Mouse (Mus musculus) midbrain, embryonic 11.5 days (tissue): ENCODE measurements at regions not wholly inside any gene's neighbourhood (a gene's known extent, or its start where the extent isn't known, plus 50 kb on each side); places are given as distances from the start of the nearest gene placed in this dataset.

Experiments
- ATAC-seq: fragments of 200-750 bp; cut with Nextera tagmentation; 2 replicates; pipeline ENCODE4 v1.8.0; 2017; ENCODE audit warnings: moderate TSS enrichment, moderate library complexity; ENCODE audit not compliant: low FRiP score
- DNase-seq: peaks from one replicate; pipeline ENCODE4 v3.0.0; 2015; ENCODE audit warnings: low spot score; ENCODE audit errors: missing footprints
- H3K27ac ChIP-seq: fragments of 300-500 bp; sonication (generic); 2 replicates; pipeline ENCODE4 v1.5.1; 2014; ENCODE audit warnings: low read depth, low read length
- H3K27me3 ChIP-seq: fragments of 300-500 bp; sonication (generic); 2 replicates; pipeline ENCODE4 v1.6.1; 2014; ENCODE audit warnings: mild to moderate bottlenecking, low read length, moderate library complexity, mixed read lengths; ENCODE audit not compliant: control insufficient read depth, insufficient read depth
- H3K36me3 ChIP-seq: fragments of 300-500 bp; sonication (generic); 2 replicates; pipeline ENCODE4 v1.6.1; 2014; ENCODE audit warnings: mild to moderate bottlenecking, low read length, moderate library complexity, mixed read lengths; ENCODE audit not compliant: control insufficient read depth, insufficient read depth
- H3K4me1 ChIP-seq: fragments of 300-500 bp; sonication (generic); 2 replicates; pipeline ENCODE4 v1.6.1; 2014; ENCODE audit warnings: low read length; ENCODE audit not compliant: control insufficient read depth, insufficient read depth
- H3K4me2 ChIP-seq: fragments of 300-500 bp; sonication (generic); 2 replicates; pipeline ENCODE4 v1.6.1; 2014; ENCODE audit warnings: mild to moderate bottlenecking, moderate library complexity
- H3K4me3 ChIP-seq: fragments of 300-500 bp; sonication (generic); 2 replicates; pipeline ENCODE4 v1.5.1; 2014; ENCODE audit warnings: low read depth, low read length
- H3K9ac ChIP-seq: fragments of 300-500 bp; sonication (generic); 2 replicates; pipeline ENCODE4 v1.6.1; 2014; ENCODE audit warnings: low read length
- H3K9me3 ChIP-seq: fragments of 300-500 bp; sonication (generic); 2 replicates; pipeline ENCODE4 v1.6.1; 2016; ENCODE audit warnings: low read length; ENCODE audit not compliant: control insufficient read depth
- WGBS: fragments of 180-500 bp; shearing (Covaris S2); extraction: QIAGEN DNeasy Blood & Tissue Kit; methylation state at CpG from one replicate; pipeline ENCODE4 v1.1.7; 2014; 5-methylcytosine and 5-hydroxymethylcytosine counted together

GRCm38 (mm10) chr6:31114336-31115335, 155.8 kb upstream of the Klf14 start:
- H3K9me3 ChIP-seq: no peaks in the 10 kb centered on the region
- no peaks in the 10 kb centered on the region for H3K27me3 ChIP-seq
- DNase-seq: no peak
- no peak overlapping the region for H3K9ac ChIP-seq
- no peak overlapping the region for H3K4me3 ChIP-seq
- no peaks in the 10 kb centered on the region for H3K4me1 ChIP-seq
- no peak overlapping the region for H3K4me2 ChIP-seq
- no peak for ATAC-seq
- WGBS: 84% methylated on average over 19 of the region's 19 CpGs
- no peaks in the 10 kb centered on the region for H3K36me3 ChIP-seq
- no peak overlapping the region for H3K27ac ChIP-seq

GRCm38 (mm10) chr6:31115566-31115965, 156.7 kb upstream of the Klf14 start:
- no peak for ATAC-seq
- no peaks in the 10 kb centered on the region for H3K4me1 ChIP-seq
- no peak overlapping the region for H3K4me3 ChIP-seq
- H3K27me3 ChIP-seq: no peaks in the 10 kb centered on the region
- no peak for DNase-seq
- no peaks in the 10 kb centered on the region for H3K9me3 ChIP-seq
- no peaks in the 10 kb centered on the region for H3K36me3 ChIP-seq
- no peak overlapping the region for H3K27ac ChIP-seq
- H3K9ac ChIP-seq: no peak overlapping the region
- 86% methylated on average over 4 of the region's 4 CpGs for WGBS
- H3K4me2 ChIP-seq: no peak overlapping the region

- 82% methylated on average over 6 of the region's 6 CpGs for WGBS
- no peak overlapping the region for H3K4me2 ChIP-seq
- peaks cover 3% of the 10 kb centered on the region; the same call in 1 of the 2 replicates for H3K4me1 ChIP-seq
- H3K9me3 ChIP-seq: no peaks in the 10 kb centered on the region
- H3K4me3 ChIP-seq: no peak overlapping the region
- ATAC-seq (no peak), DNase-seq (no peak)
- H3K36me3 ChIP-seq: no peaks in the 10 kb centered on the region
- H3K27ac ChIP-seq: no peak overlapping the region
- H3K9ac ChIP-seq: no peak overlapping the region
- no peaks in the 10 kb centered on the region for H3K27me3 ChIP-seq
These were observed 157.5 kb upstream of the Klf14 start for GRCm38 (mm10) chr6:31116365-31116764.

GRCm38 (mm10) chr6:31117666-31118065, 158.8 kb upstream of the Klf14 start:
- no peaks in the 10 kb centered on the region for H3K9me3 ChIP-seq
- no peak overlapping the region for H3K9ac ChIP-seq
- no peaks in the 10 kb centered on the region for H3K27me3 ChIP-seq
- H3K4me3 ChIP-seq: no peak overlapping the region
- DNase-seq (no peak), ATAC-seq (no peak)
- no peaks in the 10 kb centered on the region for H3K36me3 ChIP-seq
- 93% methylated on average over 12 of the region's 12 CpGs for WGBS
- H3K4me2 ChIP-seq: no peak overlapping the region
- peaks cover 3% of the 10 kb centered on the region; the same call in 1 of the 2 replicates for H3K4me1 ChIP-seq
- H3K27ac ChIP-seq: no peak overlapping the region

- WGBS: 24% methylated on average over 8 of the region's 8 CpGs
- peak; percentile 79 for ATAC-seq
These were observed 162.1 kb upstream of the Klf14 start for GRCm38 (mm10) chr6:31121008-31121407.

GRCm38 (mm10) chr6:31122895-31123294, 164.0 kb upstream of the Klf14 start:
- Histone ChIP-seq H3K9me3 (no peaks in the 10 kb centered on the region), H3K27me3 (no peaks in the 10 kb centered on the region), H3K4me1 (peaks cover 3% of the 10 kb centered on the region; the same call in 1 of the 2 replicates), H3K4me2 (no peak overlapping the region), H3K27ac (no peak overlapping the region), H3K4me3 (no peak overlapping the region), H3K36me3 (no peaks in the 10 kb centered on the region), H3K9ac (no peak overlapping the region)
- DNase-seq (no peak), ATAC-seq (no peak)
- WGBS: 84% methylated on average over 5 of the region's 5 CpGs

More at GRCm38 (mm10) chr6:31121008-31121407, 162.1 kb upstream of the Klf14 start:
- DNase-seq: peak; percentile 87
- no peaks in the 10 kb centered on the region for H3K36me3 ChIP-seq
- no peaks in the 10 kb centered on the region for H3K9me3 ChIP-seq
- peaks cover 3% of the 10 kb centered on the region; the same call in 1 of the 2 replicates for H3K4me1 ChIP-seq
- no peak overlapping the region for H3K9ac ChIP-seq
- no peak overlapping the region for H3K27ac ChIP-seq
- no peak overlapping the region for H3K4me2 ChIP-seq
- no peak overlapping the region for H3K4me3 ChIP-seq
- H3K27me3 ChIP-seq: no peaks in the 10 kb centered on the region

GRCm38 (mm10) chr6:31123342-31123990, 164.6 kb upstream of the Klf14 start:
- H3K4me1 ChIP-seq: peaks cover 3% of the 10 kb centered on the region; the same call in 1 of the 2 replicates
- no peak overlapping the region for H3K9ac ChIP-seq
- no peak for DNase-seq
- no peak overlapping the region for H3K4me2 ChIP-seq
- no peaks in the 10 kb centered on the region for H3K36me3 ChIP-seq
- WGBS: 77% methylated on average over 4 of the region's 4 CpGs
- no peak overlapping the region for H3K4me3 ChIP-seq
- no peak overlapping the region for H3K27ac ChIP-seq
- H3K9me3 ChIP-seq: no peaks in the 10 kb centered on the region
- ATAC-seq: no peak
- no peaks in the 10 kb centered on the region for H3K27me3 ChIP-seq

- H3K4me2 ChIP-seq: no peak overlapping the region
- 75% methylated on average over 6 of the region's 6 CpGs for WGBS
- peaks cover 3% of the 10 kb centered on the region; the same call in 1 of the 2 replicates for H3K4me1 ChIP-seq
- no peak for ATAC-seq
- DNase-seq: no peak
- no peaks in the 10 kb centered on the region for H3K9me3 ChIP-seq
- no peak overlapping the region for H3K27ac ChIP-seq
- H3K9ac ChIP-seq: no peak overlapping the region
- no peaks in the 10 kb centered on the region for H3K36me3 ChIP-seq
- no peaks in the 10 kb centered on the region for H3K27me3 ChIP-seq
- H3K4me3 ChIP-seq: no peak overlapping the region
These were observed 165.2 kb upstream of the Klf14 start for GRCm38 (mm10) chr6:31124076-31124475.

GRCm38 (mm10) chr6:31124872-31125271, 166.0 kb upstream of the Klf14 start:
- no peaks in the 10 kb centered on the region for H3K36me3 ChIP-seq
- no peak overlapping the region for H3K9ac ChIP-seq
- DNase-seq (no peak), ATAC-seq (no peak)
- H3K27me3 ChIP-seq: no peaks in the 10 kb centered on the region
- no peaks in the 10 kb centered on the region for H3K9me3 ChIP-seq
- H3K4me3 ChIP-seq: no peak overlapping the region
- no peak overlapping the region for H3K4me2 ChIP-seq
- peaks cover 3% of the 10 kb centered on the region; the same call in 1 of the 2 replicates for H3K4me1 ChIP-seq
- 92% methylated on average over 4 of the region's 4 CpGs for WGBS
- no peak overlapping the region for H3K27ac ChIP-seq
